Mouse (Mus musculus) intestine, embryonic 16.5 days (tissue): ENCODE measurements at regions not wholly inside any gene's neighbourhood (a gene's known extent, or its start where the extent isn't known, plus 50 kb on each side); places are given as distances from the start of the nearest gene placed in this dataset.

Source experiments
- ATAC-seq: fragments of 200-750 bp; cut with Nextera tagmentation; 2 replicates; pipeline ENCODE4 v1.8.0; 2017; ENCODE audit warnings: moderate TSS enrichment, moderate library complexity
- H3K27ac ChIP-seq: fragments of 300-500 bp; sonication (generic); 2 replicates; pipeline ENCODE4 v1.5.1; 2014; ENCODE audit warnings: mild to moderate bottlenecking, low read length
- H3K27me3 ChIP-seq: fragments of 300-500 bp; sonication (generic); replicated peaks from 2 replicates; pipeline ENCODE4 v1.6.1; 2014; ENCODE audit warnings: low read length, control low read depth, mixed read lengths; ENCODE audit not compliant: control insufficient read depth, insufficient read depth
- H3K36me3 ChIP-seq: fragments of 300-500 bp; sonication (generic); 2 replicates; pipeline ENCODE4 v1.6.1; 2014; ENCODE audit warnings: low read length, control low read depth; ENCODE audit not compliant: control insufficient read depth, insufficient read depth
- H3K4me1 ChIP-seq: fragments of 300-500 bp; sonication (generic); 2 replicates; pipeline ENCODE4 v1.6.1; 2014; ENCODE audit warnings: low read length, control low read depth, mixed read lengths; ENCODE audit not compliant: control insufficient read depth, insufficient read depth
- H3K4me2 ChIP-seq: fragments of 300-500 bp; sonication (generic); 2 replicates; pipeline ENCODE4 v1.6.1; 2014; ENCODE audit warnings: low read depth, low read length, control low read depth
- H3K4me3 ChIP-seq: fragments of 300-500 bp; sonication (generic); 2 replicates; pipeline ENCODE4 v1.5.1; 2014; ENCODE audit warnings: mild to moderate bottlenecking, low read length
- H3K9ac ChIP-seq: fragments of 300-500 bp; sonication (generic); 2 replicates; pipeline ENCODE4 v1.6.1; 2014; ENCODE audit warnings: low read depth, low read length
- H3K9me3 ChIP-seq: fragments of 300-500 bp; sonication (generic); 2 replicates; pipeline ENCODE4 v1.6.1; 2016; ENCODE audit warnings: low read length, control low read depth; ENCODE audit not compliant: control insufficient read depth
- WGBS: fragments of 180-500 bp; shearing (Covaris S2); extraction: QIAGEN DNeasy Blood & Tissue Kit; methylation state at CpG from one replicate; pipeline ENCODE4 v1.1.7; 2014; 5-methylcytosine and 5-hydroxymethylcytosine counted together

DNA sequence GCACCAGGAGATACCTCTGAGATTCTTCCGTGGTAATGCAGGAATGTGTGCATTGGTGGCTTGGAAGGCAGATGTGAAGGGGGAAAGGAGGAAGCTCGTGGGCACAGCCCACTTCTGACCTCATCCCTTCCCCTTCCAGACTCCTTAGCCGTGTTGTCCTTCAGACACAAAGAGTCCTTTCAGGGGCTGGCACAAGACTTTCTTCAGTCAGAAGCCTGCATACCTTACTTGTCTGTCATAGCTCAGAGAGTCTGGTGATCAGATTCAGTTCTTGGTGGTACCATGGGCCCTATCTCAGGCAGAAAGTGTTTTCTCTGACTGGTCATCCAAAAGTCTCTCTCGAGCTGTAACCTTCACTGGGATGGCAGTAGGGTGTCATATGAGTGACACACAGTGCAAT is 84.8 kb upstream of the Sox2 start:
- H3K4me2 ChIP-seq = no peak overlapping the region
- 45% methylated on average over 4 of the region's 4 CpGs for WGBS
- H3K4me1 ChIP-seq = no peaks in the 10 kb centered on the region
- no peaks in the 10 kb centered on the region for H3K36me3 ChIP-seq
- ATAC-seq = no peak
- H3K4me3 ChIP-seq = no peak overlapping the region
- no peak overlapping the region for H3K9ac ChIP-seq
- no peaks in the 10 kb centered on the region for H3K27me3 ChIP-seq
- no peaks in the 10 kb centered on the region for H3K9me3 ChIP-seq
- H3K27ac ChIP-seq = no peak overlapping the region

DNA sequence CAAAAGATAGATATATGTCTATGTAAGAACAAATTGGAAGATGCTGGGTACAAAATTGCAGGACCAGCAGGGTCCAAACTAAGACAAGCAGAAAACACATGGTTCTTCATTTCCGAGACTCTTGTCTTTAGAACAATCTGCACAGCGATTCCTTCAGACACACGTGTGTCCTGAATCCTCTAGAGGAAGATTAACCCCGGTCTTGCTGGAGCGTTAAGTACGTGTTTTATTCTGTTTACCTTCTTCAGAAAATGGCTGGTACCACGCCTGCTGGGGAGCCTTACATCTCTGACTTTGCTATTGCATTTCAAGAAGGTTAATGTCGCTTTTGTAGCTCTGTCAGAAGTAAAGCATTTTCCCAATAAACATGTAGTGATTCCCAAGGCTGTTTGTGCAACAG is 87.3 kb upstream of the Sox2 start:
- H3K27ac ChIP-seq = no peak overlapping the region
- no peaks in the 10 kb centered on the region for H3K9me3 ChIP-seq
- no peak overlapping the region for H3K4me2 ChIP-seq
- no peaks in the 10 kb centered on the region for H3K27me3 ChIP-seq
- H3K4me1 ChIP-seq = no peaks in the 10 kb centered on the region
- H3K4me3 ChIP-seq = no peak overlapping the region
- H3K36me3 ChIP-seq = no peaks in the 10 kb centered on the region
- no peak for ATAC-seq
- no peak overlapping the region for H3K9ac ChIP-seq
- WGBS = 54% methylated on average over 8 of the region's 8 CpGs

DNA sequence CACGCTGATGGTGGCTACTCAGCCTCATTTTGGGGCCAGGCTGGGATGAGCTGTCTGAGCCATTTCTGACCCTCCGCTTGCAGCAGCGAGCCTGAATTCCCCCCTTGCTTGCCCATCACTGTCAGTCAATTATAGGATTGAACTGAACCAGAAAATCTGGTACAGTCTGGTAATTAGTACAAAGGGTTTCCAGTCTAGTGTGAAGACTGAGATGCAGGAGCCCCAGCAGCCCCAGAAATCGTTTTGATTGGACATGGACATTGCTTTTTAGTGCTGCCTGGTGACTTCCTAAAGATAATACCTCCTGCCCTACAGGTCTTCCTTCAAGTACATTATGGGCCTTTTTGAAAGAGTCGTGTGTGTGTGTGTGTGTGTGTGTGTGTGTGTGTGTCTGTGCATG is 88.5 kb upstream of the Sox2 start:
- no peak for ATAC-seq
- Histone ChIP-seq H3K9ac (no peak overlapping the region), H3K27me3 (no peaks in the 10 kb centered on the region), H3K4me1 (no peaks in the 10 kb centered on the region), H3K36me3 (no peaks in the 10 kb centered on the region), H3K4me2 (no peak overlapping the region), H3K9me3 (no peaks in the 10 kb centered on the region), H3K27ac (no peak overlapping the region), H3K4me3 (no peak overlapping the region)
- WGBS = 65% methylated on average over 5 of the region's 5 CpGs

DNA sequence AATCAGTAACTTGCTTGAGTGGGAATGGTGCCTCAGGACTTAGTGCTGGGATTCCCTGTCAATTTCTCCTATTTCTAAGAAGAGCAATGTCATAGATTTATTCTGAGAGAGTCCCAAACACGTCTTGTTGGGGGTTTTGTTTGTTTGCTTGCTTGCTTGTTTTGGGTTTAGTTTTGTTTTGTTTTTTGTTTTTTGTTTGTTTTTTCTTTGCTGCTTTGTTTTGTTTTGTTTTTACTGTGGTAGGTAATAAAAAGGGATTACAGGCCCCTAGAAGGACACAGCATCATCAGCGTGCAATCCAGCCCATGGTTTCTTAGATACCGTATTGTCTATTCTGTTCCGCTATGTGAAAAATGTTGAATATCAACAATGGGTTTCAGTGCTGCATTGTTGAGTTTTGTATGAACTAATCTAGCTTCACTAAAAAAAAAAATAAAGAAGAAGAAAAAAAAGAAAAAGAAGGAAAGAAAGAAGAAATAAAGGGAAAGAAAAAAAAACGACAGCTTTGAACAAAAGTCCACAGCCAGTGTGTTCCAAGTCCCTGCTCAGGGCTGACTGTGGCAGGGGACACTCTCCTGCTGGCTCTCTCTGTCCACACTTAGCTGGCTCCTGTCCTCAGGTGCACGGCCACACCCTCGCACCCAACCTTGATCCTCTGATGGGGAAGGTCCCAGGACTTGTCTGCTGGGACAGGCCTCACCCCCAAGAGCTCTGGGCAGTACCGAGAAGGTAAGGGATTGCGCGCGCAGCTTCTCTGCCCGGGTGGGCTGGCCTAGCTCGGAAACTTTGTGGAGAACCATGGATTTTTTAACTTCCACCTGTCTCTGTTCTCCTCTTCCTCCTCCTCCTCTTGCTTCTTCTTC is 90.1 kb upstream of the Sox2 start:
- WGBS = 57% methylated on average over 13 of the region's 13 CpGs
- Histone ChIP-seq H3K9ac (no peak overlapping the region), H3K4me2 (no peak overlapping the region), H3K36me3 (no peaks in the 10 kb centered on the region), H3K27me3 (no peaks in the 10 kb centered on the region), H3K9me3 (no peaks in the 10 kb centered on the region), H3K27ac (no peak overlapping the region), H3K4me3 (no peak overlapping the region), H3K4me1 (no peaks in the 10 kb centered on the region)
- ATAC-seq = no peak

DNA sequence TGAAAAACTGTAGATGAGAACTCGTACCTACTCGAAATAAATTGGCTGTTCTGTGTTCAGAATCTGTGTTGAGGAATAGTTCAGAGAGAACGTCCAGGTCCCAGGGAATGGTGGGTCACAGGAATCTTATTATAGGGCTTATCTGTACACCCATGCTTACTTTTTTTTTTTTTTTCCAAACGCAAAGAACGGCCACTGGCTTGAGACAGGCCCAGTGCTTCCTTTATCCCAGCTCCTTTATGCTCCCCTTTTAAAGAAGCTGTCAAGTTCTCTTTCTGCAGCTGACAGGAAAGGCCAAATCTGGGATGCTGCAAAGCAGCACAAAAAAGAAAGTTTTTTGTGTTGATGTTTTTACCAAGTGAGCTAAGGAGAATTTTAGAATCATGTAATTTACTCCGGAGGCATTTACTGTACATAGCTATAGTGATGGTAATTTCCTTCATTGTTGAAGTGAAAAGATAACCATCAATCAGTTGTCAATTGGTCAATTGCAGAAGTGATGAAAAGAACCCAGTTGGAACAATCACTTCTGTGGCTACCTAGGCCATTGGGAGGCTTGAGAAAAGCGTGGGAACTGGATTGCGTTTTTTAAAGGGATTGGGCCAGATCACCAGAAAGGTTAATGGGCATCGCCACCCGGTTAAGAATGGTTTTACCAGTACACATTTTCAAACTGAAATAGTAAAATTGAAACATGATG is 91.2 kb upstream of the Sox2 start:
- Histone ChIP-seq H3K4me3 (no peak overlapping the region), H3K4me1 (no peaks in the 10 kb centered on the region), H3K27ac (no peak overlapping the region), H3K36me3 (no peaks in the 10 kb centered on the region), H3K9ac (no peak overlapping the region), H3K27me3 (no peaks in the 10 kb centered on the region), H3K4me2 (no peak overlapping the region), H3K9me3 (no peaks in the 10 kb centered on the region)
- 72% methylated on average over 10 of the region's 10 CpGs for WGBS
- ATAC-seq = no peak

DNA sequence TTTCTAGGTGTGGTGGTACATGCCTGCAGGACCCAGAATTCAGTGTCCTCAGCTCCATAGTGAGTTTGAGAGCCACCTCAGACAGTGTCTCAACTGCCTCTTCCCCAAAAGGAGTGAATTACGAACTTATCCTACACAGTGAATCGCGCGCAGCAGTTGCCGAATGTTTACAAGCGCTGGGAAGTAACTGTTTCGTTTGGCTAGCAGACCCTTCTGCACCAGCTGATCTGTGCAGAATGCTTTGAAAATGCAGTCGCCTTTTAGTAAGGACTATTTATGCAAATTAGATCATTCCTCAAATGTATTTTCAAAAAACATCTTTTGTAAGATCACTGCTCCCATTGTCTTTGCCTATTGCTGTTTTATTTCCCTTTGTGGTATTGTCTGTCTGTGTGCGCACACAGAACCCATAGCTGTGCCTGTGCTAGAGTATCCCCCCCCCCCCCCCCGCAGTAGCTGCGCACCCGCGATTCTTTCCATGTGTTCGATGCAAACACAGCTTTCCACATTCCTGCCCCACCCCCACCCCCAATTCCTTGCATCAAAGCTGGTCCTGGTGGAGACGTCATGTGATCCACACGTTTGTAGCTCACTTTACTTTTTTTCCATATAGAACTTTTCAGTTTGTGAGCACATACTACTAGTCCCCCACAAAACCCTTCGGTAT is 97.5 kb upstream of the Sox2 start:
- Histone ChIP-seq H3K9me3 (no peaks in the 10 kb centered on the region), H3K36me3 (no peaks in the 10 kb centered on the region), H3K9ac (no peak overlapping the region), H3K4me1 (no peaks in the 10 kb centered on the region), H3K27me3 (no peaks in the 10 kb centered on the region), H3K27ac (no peak overlapping the region), H3K4me2 (no peak overlapping the region), H3K4me3 (no peak overlapping the region)
- WGBS = 53% methylated on average over 16 of the region's 17 CpGs
- ATAC-seq = no peak

DNA sequence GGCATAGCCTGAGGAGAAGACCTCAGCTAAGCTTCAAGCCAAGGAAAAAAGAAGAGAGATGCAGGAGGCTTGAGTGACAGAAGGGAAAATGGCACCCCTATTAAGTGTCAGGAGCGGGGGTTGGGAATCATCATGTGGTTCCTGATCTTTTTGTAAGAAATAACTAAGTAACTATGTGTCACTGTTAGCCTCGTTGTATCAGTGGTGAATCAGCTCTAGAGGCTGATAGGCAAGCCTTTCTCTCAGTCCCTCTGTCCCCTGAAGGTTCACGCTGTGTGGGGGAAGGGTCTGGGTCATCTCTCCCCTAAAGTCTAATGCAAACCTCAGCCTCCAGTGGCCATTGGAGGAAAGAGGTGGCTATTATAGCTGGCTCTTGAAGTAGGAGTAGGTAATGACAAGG is 99.1 kb upstream of the Sox2 start:
- no peak for ATAC-seq
- Histone ChIP-seq H3K4me3 (no peak overlapping the region), H3K27me3 (no peaks in the 10 kb centered on the region), H3K4me1 (no peaks in the 10 kb centered on the region), H3K27ac (no peak overlapping the region), H3K9ac (no peak overlapping the region), H3K4me2 (no peak overlapping the region), H3K36me3 (no peaks in the 10 kb centered on the region), H3K9me3 (no peaks in the 10 kb centered on the region)
- 70% methylated on average over 3 of the region's 3 CpGs for WGBS

DNA sequence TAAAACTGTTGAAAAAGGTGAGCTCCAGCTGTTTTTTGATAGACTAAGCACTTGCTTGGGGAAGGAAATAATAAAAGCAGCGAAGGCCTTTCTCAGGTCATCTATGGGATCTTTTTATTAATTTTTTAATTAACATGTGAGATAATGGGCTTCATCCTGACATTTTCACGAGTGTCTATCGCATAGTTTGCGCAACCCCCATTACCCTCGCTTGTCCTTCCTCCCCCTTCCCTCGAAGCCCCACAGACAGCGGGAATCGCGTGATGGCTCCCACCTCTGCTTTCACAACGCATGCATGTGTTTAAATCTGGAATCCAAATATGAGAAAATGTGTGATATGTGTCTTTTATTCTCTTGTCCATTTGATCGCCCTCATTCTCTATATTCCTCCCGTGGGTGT is 100.0 kb upstream of the Sox2 start:
- no peak for ATAC-seq
- Histone ChIP-seq H3K27ac (no peak overlapping the region), H3K4me1 (no peaks in the 10 kb centered on the region), H3K9ac (no peak overlapping the region), H3K36me3 (no peaks in the 10 kb centered on the region), H3K27me3 (no peaks in the 10 kb centered on the region), H3K4me3 (no peak overlapping the region), H3K9me3 (no peaks in the 10 kb centered on the region), H3K4me2 (no peak overlapping the region)
- WGBS = 76% methylated on average over 12 of the region's 12 CpGs

- ATAC-seq = no peak
- H3K27ac ChIP-seq = no peak overlapping the region
- WGBS = 65% methylated on average over 3 of the region's 3 CpGs
- no peak overlapping the region for H3K9ac ChIP-seq
- no peak overlapping the region for H3K4me2 ChIP-seq
- no peaks in the 10 kb centered on the region for H3K27me3 ChIP-seq
- no peaks in the 10 kb centered on the region for H3K36me3 ChIP-seq
- H3K9me3 ChIP-seq = no peaks in the 10 kb centered on the region
- no peaks in the 10 kb centered on the region for H3K4me1 ChIP-seq
- H3K4me3 ChIP-seq = no peak overlapping the region
These were observed 117.8 kb upstream of the Sox2 start for GRCm38 (mm10) chr3:34532451-34532850.
